In the genomic region with DNA sequence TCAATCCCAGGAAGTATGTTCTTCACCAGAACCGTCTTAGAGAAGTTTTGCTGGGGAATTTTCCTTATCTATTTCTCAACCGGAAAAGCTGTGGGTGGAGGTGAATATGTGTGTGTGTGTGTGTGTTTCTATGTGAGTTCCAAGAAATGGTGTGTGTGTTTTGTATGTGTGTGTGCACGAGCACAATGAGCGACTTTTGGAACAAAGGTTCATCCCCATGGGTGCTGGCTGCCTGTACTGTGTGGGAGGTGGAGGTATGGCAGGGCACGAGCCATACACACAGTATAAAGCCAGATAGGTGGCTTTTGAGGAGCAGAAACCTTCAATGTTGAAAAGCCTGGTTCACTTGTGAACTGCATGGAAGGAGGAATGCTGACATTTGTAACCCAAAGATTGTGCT, we compare ENCODE assay signal across 21 mouse cellular contexts. TPM values are rescaled to one million over a fixed set of nuclear protein-coding genes. Genes with fewer than 3 reads are reported as not detected.
DNase-seq lines count a peak whose midpoint lies in the region; TF ChIP-seq lines count a peak whose summit lies in the region.
"Had no signal": no experiment of that assay in that cellular context is flagged by ENCODE, and none has a peak within 500 bp of the region (broad histone marks: within the 10 kb centered on the region; RNA-seq: fewer than 3 reads in every experiment).

No protein-coding gene starts in this region.

- no peaks in the 10 kb centered on the region for H3K27me3 ChIP-seq in heart, adult 2 months (ENCODE audit: control insufficient read depth, insufficient read depth, low read length)
- H3K27me3 ChIP-seq in testis, adult 2 months (ENCODE audit: control insufficient read depth, insufficient read depth, low read length), result no peaks in the 10 kb centered on the region
- H3K27me3 ChIP-seq: forebrain, embryonic 15.5 days had no signal

- WGBS in heart, adult 2 months, result 28% methylated on average over 5 of the region's 5 CpGs

- no peaks in the 10 kb centered on the region for H3K79me2 ChIP-seq in heart, adult 2 months (replicated peaks; ENCODE audit: control insufficient read depth, insufficient read depth, low read length)

- H3K9ac ChIP-seq in heart, adult 2 months (ENCODE audit: low read depth, low read length), result no peak overlapping the region
- H3K9ac ChIP-seq: embryonic facial prominence, embryonic 12.5 days; forebrain, embryonic 13.5 days; forebrain, embryonic 15.5 days had no signal

- peak overlapping the region; percentile 86; the same call in 1 of the 2 replicates for H3K27ac ChIP-seq in heart, adult 2 months
- H3K27ac ChIP-seq in testis, adult 2 months (ENCODE audit: control insufficient read depth, insufficient read depth, low read depth, low read length), result 0 out of 2 replicates have a peak overlapping the region, but pooled peaks have one; percentile 18
- H3K27ac ChIP-seq: embryonic facial prominence, embryonic 10.5 days; embryonic facial prominence, embryonic 12.5 days; forebrain, embryonic 13.5 days; forebrain, embryonic 15.5 days had no signal

- 0 out of 2 replicates have a peak, but pooled peaks cover 1% of the 10 kb centered on the region for H3K4me1 ChIP-seq in heart, adult 2 months (ENCODE audit: control insufficient read depth, insufficient read depth, low read length)
- H3K4me1 ChIP-seq in testis, adult 2 months (ENCODE audit: control insufficient read depth, insufficient read depth, low read length), result peaks cover 6% of the 10 kb centered on the region

- no peaks in the 10 kb centered on the region for H3K36me3 ChIP-seq in heart, adult 2 months (ENCODE audit: control insufficient read depth, insufficient read depth, low read length)
- H3K36me3 ChIP-seq in testis, adult 2 months (ENCODE audit: control insufficient read depth, insufficient read depth, low read length), result no peaks in the 10 kb centered on the region
- H3K36me3 ChIP-seq: embryonic facial prominence, embryonic 10.5 days; embryonic facial prominence, embryonic 12.5 days; forebrain, embryonic 15.5 days; G1E had no signal

- no peak for TF ChIP-seq EP300 in heart, adult 2 months (IDR thresholded peaks at IDR 0.05; ENCODE audit: insufficient read depth, low read depth, low read length)

- TF ChIP-seq CTCF in heart, adult 2 months (IDR thresholded peaks at IDR 0.05), result no peak
- no peak for TF ChIP-seq CTCF in testis, adult 2 months (IDR thresholded peaks at IDR 0.05; ENCODE audit: control insufficient read depth, insufficient read depth, insufficient replicate concordance, low read depth, low read length)

- peak; percentile 36 for DNase-seq in cerebellum, adult 11-12 months
- DNase-seq in cerebellum, adult 11 months, result no peak
- peak; percentile 44 for DNase-seq in cerebellum, adult 9-11 months
- DNase-seq in cerebellum, adult 9-10 months, result no peak
- DNase-seq in heart, adult 2 months, result no peak
- no peak for DNase-seq in heart, adult 8-10 months (ENCODE audit: low spot score)
- DNase-seq in testis, postnatal 10 days (ENCODE audit: low spot score), result no peak
- DNase-seq: adrenal gland, adult 8-10 months; adrenal gland, postnatal 14 days; adrenal gland, postnatal 36 days; B cell, adult 2 months; cerebellum, adult 2 months; forebrain, postnatal 0 days had no signal

- no peak for TF ChIP-seq POLR2A in heart, adult 2 months (IDR thresholded peaks at IDR 0.05; ENCODE audit: insufficient read depth, low read depth, low read length)
- TF ChIP-seq POLR2A in testis, adult 2 months (IDR thresholded peaks at IDR 0.05; ENCODE audit: control insufficient read depth, low read depth, low read length), result no peak

- H3K4me3 ChIP-seq in heart, adult 2 months, result no peak overlapping the region
- no peak overlapping the region for H3K4me3 ChIP-seq in testis, adult 2 months (ENCODE audit: control insufficient read depth, low read depth, low read length)

- intact Hi-C loops in heart, adult 2 months (cut with DNase I), result loop anchor here (1.0 to 2.0 kb wide), 2 partner anchors 11 to 45 kb away; no protein-coding TSS in a partner anchor

RNA-seq across cellular contexts. Expression of gene Syt7, which starts 1.2 kb away (rescaled TPM):
- 10 to 100 TPM; 35.7 to 38.6 TPM for total RNA-seq in heart, adult 2 months (2021)
- polyA plus RNA-seq in heart, adult 2 months (2012; rRNA removed), result 17.6 and 20.1 TPM in 2 replicates
- 10 to 100 TPM; 33.2 to 39.1 (median 35.8) TPM for total RNA-seq in heart, adult 8-10 months (2022)
- polyA plus RNA-seq in testis, adult 2 months (2012; rRNA removed), result 10.9 and 11.0 TPM in 2 replicates
- total RNA-seq: CH12.LX had no signal
- polyA plus RNA-seq: CD4-positive, CD25-positive, alpha-beta regulatory T cell, adult 4 months; G1E had no signal

Comparison
In these comparisons a context has a peak if more than half of its experiments do, and no peak if none do; other contexts are left out.
1. DNase-seq: peak in cerebellum, adult 11-12 months (single experiment) and cerebellum, adult 9-11 months (single experiment); none in cerebellum, adult 11 months (single experiment), cerebellum, adult 9-10 months (single experiment), heart, adult 2 months (0 of 2), heart, adult 8-10 months (single experiment) and testis, postnatal 10 days (single experiment).